ENCODE assay signal across 16 mouse cellular contexts in the genomic region with DNA sequence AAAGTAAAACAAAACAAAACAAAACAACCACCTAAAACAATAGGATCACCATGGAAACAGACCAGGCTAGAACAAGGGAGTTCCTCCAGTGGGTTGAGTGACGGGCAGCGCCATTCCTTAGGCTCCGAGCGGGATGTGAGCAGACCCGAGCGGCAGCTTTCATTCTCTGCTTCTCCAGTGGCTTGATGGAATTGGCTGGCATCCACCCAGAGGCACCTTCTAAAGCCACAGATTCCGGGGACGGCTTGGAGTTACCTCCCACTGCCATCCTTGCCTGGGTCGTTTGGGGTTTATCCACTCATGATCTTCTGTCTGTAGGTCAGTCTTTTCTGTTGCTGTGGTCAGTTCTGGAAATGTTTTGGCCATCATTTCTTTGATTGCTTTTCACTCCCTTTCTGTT. TPM values are rescaled to one million over a fixed set of nuclear protein-coding genes. Genes with fewer than 3 reads are reported as not detected.
DNase-seq lines count a peak whose midpoint lies in the region; ATAC-seq and TF ChIP-seq lines count a peak whose summit lies in the region.
"Had no signal": no experiment of that assay in that cellular context is flagged by ENCODE, and none has a peak within 500 bp of the region (broad histone marks: within the 10 kb centered on the region; RNA-seq: fewer than 3 reads in every experiment).

No protein-coding gene starts in this region.

- no peak for DNase-seq in heart, adult 9 months (ENCODE audit: low spot score in 2 of 2)
- DNase-seq in kidney, adult 9 months: peak; percentile 40
- no peak for DNase-seq in kidney, adult 8-10 months
- no peak for DNase-seq in CH12.LX (ENCODE audit: extremely low read depth)
- DNase-seq in R1 (ENCODE audit: low read depth, low spot score): peak; percentile 74
- DNase-seq in right cerebral cortex, postnatal 14 days: no peak
- no peak for DNase-seq in embryo, embryonic 9.5 days (ENCODE audit: extremely low spot score)
- DNase-seq: adrenal gland, adult 8-10 months; midbrain, embryonic 14.5 days had no signal

- peak overlapping the region; percentile 43 for H3K27ac ChIP-seq in heart, embryonic 13.5 days (replicated peaks)
- H3K27ac ChIP-seq in CH12.LX (ENCODE audit: insufficient read depth, low read depth): peak overlapping the region; percentile 32; the same call in 1 of the 2 replicates
- H3K27ac ChIP-seq: liver, embryonic 14.5 days; lung, embryonic 15.5 days; macrophage; neural tube, embryonic 15.5 days; stomach, embryonic 15.5 days had no signal

- in situ Hi-C loops in CH12.LX (cut with MboI; ENCODE audit: low pct_ligation_motif_present, low pct_unique_long_range_greater_than_20kb, low sequenced_read_pairs): no loop called here

- WGBS in heart, embryonic 13.5 days: 79% methylated on average over 9 of the region's 9 CpGs

- H3K36me3 ChIP-seq in heart, embryonic 13.5 days: peaks cover 18% of the 10 kb centered on the region
- H3K36me3 ChIP-seq in CH12.LX (replicated peaks in 1 of 2; ENCODE audit: control insufficient read depth in 1 of 2, insufficient read depth in 1 of 2, low read length in 1 of 2): peaks cover 7 to 79% of the 10 kb centered on the region in 2 experiments
- H3K36me3 ChIP-seq: neural tube, embryonic 15.5 days had no signal

- H3K27me3 ChIP-seq in heart, embryonic 13.5 days (replicated peaks): no peaks in the 10 kb centered on the region
- no peaks in the 10 kb centered on the region for H3K27me3 ChIP-seq in CH12.LX (replicated peaks)
- H3K27me3 ChIP-seq: lung, embryonic 15.5 days; neural tube, embryonic 15.5 days; stomach, embryonic 15.5 days had no signal

- peaks cover 90% of the 10 kb centered on the region for H3K4me1 ChIP-seq in heart, embryonic 13.5 days
- peaks cover 21 to 96% of the 10 kb centered on the region in 2 experiments for H3K4me1 ChIP-seq in CH12.LX (ENCODE audit: control insufficient read depth in 1 of 2, insufficient read depth in 2 of 2)

- peaks cover 23% of the 10 kb centered on the region for H3K79me2 ChIP-seq in CH12.LX (replicated peaks; ENCODE audit: control insufficient read depth, extremely low read depth, insufficient read depth, poor library complexity, severe bottlenecking)

- no peak overlapping the region for H3K9ac ChIP-seq in heart, embryonic 13.5 days
- peak overlapping the region; percentile 21; the same call in 1 of the 2 replicates for H3K9ac ChIP-seq in CH12.LX (ENCODE audit: insufficient read depth, low read depth)
- H3K9ac ChIP-seq: liver, embryonic 14.5 days; lung, embryonic 15.5 days; neural tube, embryonic 15.5 days; stomach, embryonic 15.5 days had no signal

- TF ChIP-seq POLR2A in CH12.LX (IDR thresholded peaks at IDR 0.05; ENCODE audit: low read depth, low read length): no peak

- ATAC-seq in heart, embryonic 13.5 days (ENCODE audit: extremely low read depth, insufficient number of reproducible peaks, low FRiP score, low TSS enrichment): no peak

- H3K9me3 ChIP-seq in heart, embryonic 13.5 days: no peaks in the 10 kb centered on the region
- no peaks in the 10 kb centered on the region for H3K9me3 ChIP-seq in CH12.LX (replicated peaks; ENCODE audit: low read length)
- H3K9me3 ChIP-seq: forebrain, embryonic 10.5 days; lung, embryonic 15.5 days; neural tube, embryonic 15.5 days; stomach, embryonic 15.5 days had no signal

- TF ChIP-seq CTCF in CH12.LX (conservative IDR thresholded peaks at IDR 0.05 in 1 of 2, IDR thresholded peaks at IDR 0.05 in 1 of 2; ENCODE audit: low read depth in 2 of 2, low read length in 2 of 2): no peak

- H3K4me3 ChIP-seq in heart, embryonic 13.5 days: no peak overlapping the region
- peak overlapping the region in 1 of 3 experiments; percentile 14 for H3K4me3 ChIP-seq in CH12.LX (replicated peaks in 1 of 3; ENCODE audit: low read depth in 2 of 3, low read length in 2 of 3, poor library complexity in 1 of 3)
- H3K4me3 ChIP-seq: forebrain, embryonic 10.5 days; lung, embryonic 15.5 days; neural tube, embryonic 15.5 days; stomach, embryonic 15.5 days had no signal

- TF ChIP-seq EP300 in CH12.LX (IDR thresholded peaks at IDR 0.05; ENCODE audit: low read length): no peak

- H3K4me2 ChIP-seq in heart, embryonic 13.5 days: no peak overlapping the region
- peak overlapping the region; percentile 90 for H3K4me2 ChIP-seq in CH12.LX (ENCODE audit: insufficient read depth, low read depth, poor library complexity, severe bottlenecking)
- H3K4me2 ChIP-seq: lung, embryonic 15.5 days; neural tube, embryonic 15.5 days; stomach, embryonic 15.5 days had no signal

- dilution Hi-C loops in CH12.LX (cut with MboI; ENCODE audit: extremely low pct_ligation_motif_present, extremely low pct_unique_long_range_greater_than_20kb, low sequenced_read_pairs): no loop called here

- no peak for TF ChIP-seq RAD21 in CH12.LX (IDR thresholded peaks at IDR 0.05; ENCODE audit: low read depth, low read length)

TF ChIP-seq in CH12.LX, 34 proteins besides CTCF, POLR2A, EP300 and RAD21:
- TF ChIP-seq CHD1 (IDR thresholded peaks at IDR 0.05; ENCODE audit: low read depth, low read length): no peak
- TF ChIP-seq MXI1 (IDR thresholded peaks at IDR 0.05; ENCODE audit: low read depth, low read length): no peak
- no peak for TF ChIP-seq MAFK (IDR thresholded peaks at IDR 0.05; ENCODE audit: insufficient replicate concordance, low read length)
- TF ChIP-seq SMC3 (IDR thresholded peaks at IDR 0.05; ENCODE audit: low read depth, low read length): no peak
- no peak for TF ChIP-seq USF1 (IDR thresholded peaks at IDR 0.05; ENCODE audit: low read depth, low read length)
- TF ChIP-seq MEF2A (IDR thresholded peaks at IDR 0.05; ENCODE audit: borderline replicate concordance, low read depth, low read length): no peak
- TF ChIP-seq IRF4 (IDR thresholded peaks at IDR 0.05; ENCODE audit: low read depth, low read length): no peak
- no peak for TF ChIP-seq BHLHE40 (IDR thresholded peaks at IDR 0.05; ENCODE audit: low read depth, low read length)
TF ChIP-seq in CH12.LX: peak in this region for 0.

RNA-seq across cellular contexts. Expression of gene Foxk1, which starts 19.6 kb away (rescaled TPM):
- 3.4 and 4.3 TPM in 2 replicates for polyA plus RNA-seq in heart, embryonic 13.5 days (2015; fragmentation: Nextera tagmentation; extraction: Ambion mirVana)
- total RNA-seq in CH12.LX (2012; rRNA removed): 10.9 and 11.3 TPM in 2 replicates
- total RNA-seq in CH12.LX (2014; rRNA removed): 5.3 and 5.6 TPM in 2 replicates
- 20.3 and 23.4 TPM in 2 replicates for polyA plus RNA-seq in CH12.LX (2012; ENCODE audit: insufficient read length, low read depth)

RNA-seq across cellular contexts. Expression of gene Ap5z1, which starts 42.8 kb away (rescaled TPM):
- polyA plus RNA-seq in heart, embryonic 13.5 days (2015; fragmentation: Nextera tagmentation; extraction: Ambion mirVana): 6.9 and 7.4 TPM in 2 replicates
- 11.3 and 11.8 TPM in 2 replicates for total RNA-seq in CH12.LX (2012; rRNA removed)
- 3.1 and 4.0 TPM in 2 replicates for total RNA-seq in CH12.LX (2014; rRNA removed)
- 12.8 and 18.7 TPM in 2 replicates for polyA plus RNA-seq in CH12.LX (2012; ENCODE audit: insufficient read length, low read depth)

Comparison
In these comparisons a context has a peak if more than half of its experiments do, and no peak if none do; other contexts are left out.
1. DNase-seq: peak in kidney, adult 9 months (single experiment) and R1 (single experiment); none in heart, adult 9 months (0 of 2), kidney, adult 8-10 months (0 of 2), CH12.LX (single experiment), right cerebral cortex, postnatal 14 days (single experiment) and embryo, embryonic 9.5 days (single experiment).